Mouse (Mus musculus) hindbrain, embryonic 13.5 days (tissue): ENCODE measurements around the gene Notch2. TPM values are rescaled to one million over a fixed set of nuclear protein-coding genes. Genes with fewer than 3 reads are reported as not detected.

Source experiments
- ATAC-seq: fragments of 200-750 bp; cut with Nextera tagmentation; 2 replicates; pipeline ENCODE4 v1.8.0; 2017; ENCODE audit warnings: moderate TSS enrichment; ENCODE audit not compliant: low FRiP score
- H3K27ac ChIP-seq: fragments of 300-500 bp; sonication (generic); 2 replicates; pipeline ENCODE4 v1.5.1; 2015; ENCODE audit warnings: inconsistent platforms, mild to moderate bottlenecking, moderate library complexity
- H3K27me3 ChIP-seq: fragments of 300-500 bp; sonication (generic); 2 replicates; pipeline ENCODE4 v1.6.1; 2015; ENCODE audit warnings: mild to moderate bottlenecking, inconsistent platforms
- H3K36me3 ChIP-seq: fragments of 300-500 bp; sonication (generic); 2 replicates; pipeline ENCODE4 v1.6.1; 2015; ENCODE audit warnings: mild to moderate bottlenecking, inconsistent platforms
- H3K4me1 ChIP-seq: fragments of 300-500 bp; sonication (generic); replicated peaks from 2 replicates; pipeline ENCODE4 v1.6.1; 2015; ENCODE audit warnings: inconsistent platforms
- H3K4me2 ChIP-seq: fragments of 300-500 bp; sonication (generic); 2 replicates; pipeline ENCODE4 v1.6.1; 2015; ENCODE audit warnings: inconsistent platforms, mild to moderate bottlenecking, moderate library complexity
- H3K4me3 ChIP-seq: fragments of 300-500 bp; sonication (generic); 2 replicates; pipeline ENCODE4 v1.5.1; 2015; ENCODE audit warnings: mild to moderate bottlenecking, inconsistent platforms
- H3K9ac ChIP-seq: fragments of 300-500 bp; sonication (generic); 2 replicates; pipeline ENCODE4 v1.6.1; 2015; ENCODE audit warnings: mild to moderate bottlenecking, inconsistent platforms
- H3K9me3 ChIP-seq: fragments of 300-500 bp; sonication (generic); 2 replicates; pipeline ENCODE4 v1.6.1; 2016; ENCODE audit warnings: inconsistent platforms
- WGBS: fragments of 180-500 bp; shearing (Covaris S2); methylation state at CpG from one replicate; pipeline ENCODE4 v1.1.7; 2015; 5-methylcytosine and 5-hydroxymethylcytosine counted together
- polyA plus RNA-seq: library from polyadenylated mRNA; unstranded; fragments of >200 nt; fragmentation: Nextera tagmentation; extraction: Ambion mirVana; gene quantifications from 2 replicates; pipeline ENCODE4 v1.2.1, GENCODE M21; 2015

Notch2 gene
- polyA plus RNA-seq, 1 experiment from 2014 or later, result 12.0 TPM

DNA sequence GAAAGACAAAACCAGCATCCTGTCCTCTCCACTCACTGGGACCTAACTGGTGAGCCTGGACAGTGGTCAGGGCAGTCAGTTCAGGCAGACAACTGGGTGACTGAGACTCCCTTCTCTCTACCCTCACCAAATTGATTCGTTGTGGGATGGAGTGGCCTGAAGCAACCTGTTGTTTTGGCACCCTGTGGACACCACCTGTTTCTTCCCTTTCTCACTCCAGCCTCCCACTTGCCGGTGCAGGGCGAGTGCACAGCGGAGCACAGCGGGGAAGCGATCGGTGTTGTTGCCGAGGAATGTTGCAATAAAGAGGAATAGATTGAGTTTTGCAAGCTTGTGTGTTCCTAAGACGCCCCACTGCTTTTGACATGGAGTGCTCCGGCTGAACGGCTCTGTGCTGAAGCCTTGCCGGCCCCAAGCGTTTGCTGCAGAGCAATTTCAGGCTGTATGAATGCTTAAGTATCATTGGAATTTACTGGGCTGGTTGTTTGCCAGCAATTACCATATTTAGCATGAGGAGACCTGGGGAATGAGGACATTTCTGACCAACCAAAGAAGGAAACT lies 11.0 kb downstream of the Notch2 start:
- Histone ChIP-seq H3K27me3 (0 out of 2 replicates have a peak, but pooled peaks cover 10% of the 10 kb centered on the region), H3K4me2 (peak overlapping the region; percentile 40), H3K4me3 (no peak overlapping the region), H3K9me3 (no peaks in the 10 kb centered on the region), H3K4me1 (peaks cover 50% of the 10 kb centered on the region), H3K9ac (peak overlapping the region; percentile 49; the same call in 1 of the 2 replicates), H3K36me3 (no peaks in the 10 kb centered on the region), H3K27ac (peak overlapping the region; percentile 75)
- WGBS, result 1% methylated on average over 13 of the region's 13 CpGs
- ATAC-seq, result peak; percentile 60

GRCm38 (mm10) chr3:98025521-98025920 lies 12.2 kb downstream of the Notch2 start:
- WGBS, result 32% methylated on average over 14 of the region's 14 CpGs
- no peak overlapping the region for H3K4me3 ChIP-seq
- no peaks in the 10 kb centered on the region for H3K36me3 ChIP-seq
- 0 out of 2 replicates have a peak, but pooled peaks cover 4% of the 10 kb centered on the region for H3K27me3 ChIP-seq
- H3K9ac ChIP-seq, result no peak overlapping the region
- 0 out of 2 replicates have a peak overlapping the region, but pooled peaks have one; percentile 4 for H3K4me2 ChIP-seq
- no peaks in the 10 kb centered on the region for H3K9me3 ChIP-seq
- peak overlapping the region; percentile 75 for H3K27ac ChIP-seq
- H3K4me1 ChIP-seq, result peaks cover 46% of the 10 kb centered on the region
- ATAC-seq, result peak; percentile 21; the same call in 1 of the 2 replicates

DNA sequence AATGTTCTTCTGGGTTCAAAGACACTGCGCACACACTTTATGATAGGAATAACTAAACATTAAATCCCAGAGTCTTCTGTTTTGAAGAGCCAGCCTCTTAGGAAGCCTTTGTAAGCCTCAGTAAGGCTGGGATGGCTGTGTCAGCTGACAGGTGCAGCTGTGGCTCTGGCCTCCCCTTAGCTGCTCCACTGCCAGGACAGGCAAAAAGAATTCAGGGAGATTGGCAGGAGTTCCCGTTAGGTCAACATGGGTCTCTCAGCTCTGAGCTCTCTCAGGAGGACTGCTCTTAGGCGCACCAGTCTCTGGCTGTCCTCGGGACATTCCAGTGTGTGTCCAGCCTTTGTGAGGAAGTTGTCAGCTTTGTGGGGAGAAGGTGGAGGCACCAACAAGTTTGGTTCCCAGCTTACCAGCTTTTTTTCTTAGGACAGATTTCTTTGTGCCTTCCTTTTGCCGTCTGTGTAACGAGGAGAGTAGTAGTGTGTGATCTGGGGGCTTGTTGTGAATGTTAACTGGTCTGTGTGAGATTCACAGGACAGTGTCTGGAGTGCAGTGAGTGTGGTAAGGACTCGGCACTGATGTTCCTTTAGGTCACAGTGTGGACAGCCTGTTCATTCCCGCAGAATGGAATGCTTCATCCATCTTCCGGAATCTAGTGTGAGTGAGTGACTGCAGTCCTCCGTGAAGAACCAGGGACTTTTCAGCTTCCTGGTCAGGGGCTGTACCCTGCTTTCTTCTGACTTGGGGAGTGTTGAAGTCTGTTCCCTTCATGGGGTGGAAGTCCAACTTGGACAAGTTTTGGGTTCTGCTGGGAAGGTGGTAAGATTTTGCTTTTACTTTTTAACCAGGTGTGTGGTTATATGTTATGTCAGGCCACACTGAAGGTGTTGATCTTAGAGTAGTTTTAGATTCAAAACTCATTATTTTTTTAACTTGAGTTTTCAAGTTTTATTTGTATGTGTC lies 12.9 kb downstream of the Notch2 start:
- Histone ChIP-seq H3K9me3 (no peaks in the 10 kb centered on the region), H3K27ac (peak overlapping the region; percentile 75), H3K9ac (0 out of 2 replicates have a peak overlapping the region, but pooled peaks have one; percentile 3), H3K4me3 (no peak overlapping the region), H3K27me3 (0 out of 2 replicates have a peak, but pooled peaks cover 4% of the 10 kb centered on the region), H3K4me2 (0 out of 2 replicates have a peak overlapping the region, but pooled peaks have one; percentile 4), H3K36me3 (no peaks in the 10 kb centered on the region), H3K4me1 (peaks cover 52% of the 10 kb centered on the region)
- peak; percentile 30; the same call in 1 of the 2 replicates for ATAC-seq
- 25% methylated on average over 10 of the region's 10 CpGs for WGBS

DNA sequence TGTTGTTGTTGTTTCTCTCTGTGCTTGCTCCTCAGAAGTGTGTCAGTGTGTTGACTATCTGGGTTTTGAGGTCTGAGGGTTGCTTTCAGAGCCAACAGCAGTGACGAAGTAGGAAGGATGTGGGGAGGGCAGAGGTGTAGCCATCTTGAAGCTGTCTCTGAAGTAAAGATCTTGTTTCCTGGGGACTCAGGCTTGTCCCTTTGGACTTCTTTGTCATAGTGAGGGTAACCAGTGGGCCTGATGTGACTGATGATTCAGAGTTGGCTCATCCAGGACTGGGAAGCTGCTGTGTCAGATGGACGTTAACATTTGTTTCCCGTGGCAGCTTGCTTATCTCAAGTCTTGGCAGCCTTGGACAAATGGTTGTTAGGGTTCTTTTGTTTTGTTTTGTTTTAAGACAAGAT lies 14.0 kb downstream of the Notch2 start:
- H3K9ac ChIP-seq, result no peak overlapping the region
- no peaks in the 10 kb centered on the region for H3K36me3 ChIP-seq
- ATAC-seq, result no peak
- 39% methylated on average over 3 of the region's 3 CpGs for WGBS
- no peak overlapping the region for H3K27ac ChIP-seq
- H3K9me3 ChIP-seq, result no peaks in the 10 kb centered on the region
- 0 out of 2 replicates have a peak, but pooled peaks cover 4% of the 10 kb centered on the region for H3K27me3 ChIP-seq
- no peak overlapping the region for H3K4me2 ChIP-seq
- H3K4me3 ChIP-seq, result no peak overlapping the region
- peaks cover 60% of the 10 kb centered on the region for H3K4me1 ChIP-seq

DNA sequence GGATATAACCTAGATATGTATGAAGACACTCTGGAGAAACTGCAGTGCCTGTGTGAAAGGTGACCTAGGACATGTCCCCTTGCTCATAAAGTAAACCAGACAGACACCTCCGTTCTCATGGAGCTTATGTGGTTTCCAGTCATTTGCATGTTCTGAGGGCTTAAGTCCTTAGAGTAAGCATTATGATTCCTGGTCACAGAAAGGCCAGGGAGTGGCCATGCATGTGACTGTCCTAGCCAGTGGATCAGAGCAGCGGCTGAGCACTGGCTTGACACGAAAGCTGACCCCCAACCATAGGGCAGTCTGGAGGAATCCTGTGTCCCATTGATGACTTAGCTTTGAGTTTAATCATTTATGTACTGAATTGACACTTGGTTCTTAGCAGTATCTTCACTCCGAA lies 14.7 kb downstream of the Notch2 start:
- Histone ChIP-seq H3K27me3 (0 out of 2 replicates have a peak, but pooled peaks cover 4% of the 10 kb centered on the region), H3K4me3 (no peak overlapping the region), H3K27ac (no peak overlapping the region), H3K36me3 (no peaks in the 10 kb centered on the region), H3K4me1 (peaks cover 65% of the 10 kb centered on the region), H3K9me3 (no peaks in the 10 kb centered on the region), H3K4me2 (no peak overlapping the region), H3K9ac (no peak overlapping the region)
- 61% methylated on average over 4 of the region's 4 CpGs for WGBS
- no peak for ATAC-seq

DNA sequence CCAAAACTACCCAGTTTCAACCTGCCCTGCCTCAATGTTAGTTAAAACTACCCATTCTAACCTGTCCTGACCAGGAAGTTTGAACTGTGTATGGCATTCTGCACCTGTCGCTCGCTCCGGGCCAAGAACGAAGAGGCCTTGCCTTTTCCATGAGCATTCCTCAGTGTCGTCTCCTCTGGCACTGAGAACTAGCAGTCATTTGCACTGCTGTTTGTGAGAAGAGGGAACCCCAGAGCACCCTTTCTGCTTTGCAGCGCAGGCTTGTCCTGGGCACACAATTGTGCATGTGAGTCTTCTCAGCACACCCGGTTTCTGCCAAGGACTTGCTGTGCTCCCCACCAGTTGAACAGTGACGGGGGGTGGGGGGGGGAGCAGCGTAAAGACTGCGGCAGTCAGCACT lies 15.6 kb downstream of the Notch2 start:
- no peak for ATAC-seq
- Histone ChIP-seq H3K4me1 (peaks cover 73% of the 10 kb centered on the region), H3K4me3 (no peak overlapping the region), H3K9me3 (no peaks in the 10 kb centered on the region), H3K36me3 (no peaks in the 10 kb centered on the region), H3K27ac (no peak overlapping the region), H3K9ac (no peak overlapping the region), H3K27me3 (0 out of 2 replicates have a peak, but pooled peaks cover 4% of the 10 kb centered on the region), H3K4me2 (no peak overlapping the region)
- 70% methylated on average over 10 of the region's 10 CpGs for WGBS

DNA sequence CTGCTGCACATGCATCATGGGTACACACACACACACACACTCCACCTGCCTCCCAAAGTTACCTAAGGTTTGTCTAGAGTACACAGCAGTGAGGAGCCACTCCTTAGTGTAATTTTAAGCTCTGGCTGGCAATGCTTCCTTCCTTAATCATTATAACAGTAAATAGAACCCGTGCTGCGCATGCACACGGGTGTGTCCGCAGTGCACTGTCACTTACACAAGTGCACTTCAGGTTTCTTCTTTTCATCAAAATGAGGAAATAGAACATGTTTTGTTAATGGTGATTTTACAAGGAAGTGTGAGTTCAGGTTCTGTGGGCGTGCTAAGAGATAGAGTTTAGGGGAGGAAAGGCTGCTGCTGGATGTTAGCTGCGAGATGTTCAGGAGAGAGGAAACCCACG lies 17.8 kb downstream of the Notch2 start:
- peaks cover 70% of the 10 kb centered on the region for H3K4me1 ChIP-seq
- H3K36me3 ChIP-seq, result no peaks in the 10 kb centered on the region
- 0 out of 2 replicates have a peak, but pooled peaks cover 4% of the 10 kb centered on the region for H3K27me3 ChIP-seq
- H3K9me3 ChIP-seq, result no peaks in the 10 kb centered on the region
- H3K9ac ChIP-seq, result no peak overlapping the region
- H3K4me3 ChIP-seq, result no peak overlapping the region
- no peak overlapping the region for H3K27ac ChIP-seq
- WGBS, result 86% methylated on average over 7 of the region's 7 CpGs
- H3K4me2 ChIP-seq, result no peak overlapping the region
- no peak for ATAC-seq

DNA sequence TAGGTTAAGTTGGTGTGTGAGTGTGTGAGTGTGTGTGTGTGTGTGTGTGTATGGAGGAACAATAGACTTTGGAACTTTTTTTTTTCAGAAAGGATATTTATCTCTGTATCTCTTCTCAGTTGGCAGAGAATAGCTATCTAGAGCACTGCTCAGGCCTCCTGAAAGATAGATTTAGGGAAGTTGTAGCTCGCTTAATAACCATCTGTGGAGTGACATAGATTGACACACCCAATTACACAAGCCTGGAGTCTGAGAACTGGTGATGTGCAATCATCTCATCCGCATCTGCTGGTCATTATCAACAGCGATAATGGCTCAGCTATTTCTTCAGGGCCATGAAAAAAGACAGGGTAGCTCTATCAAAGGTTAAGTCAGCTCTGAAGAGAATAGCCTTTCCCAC lies 18.9 kb downstream of the Notch2 start:
- H3K9ac ChIP-seq, result no peak overlapping the region
- 60% methylated on average over 3 of the region's 3 CpGs for WGBS
- no peaks in the 10 kb centered on the region for H3K27me3 ChIP-seq
- no peak overlapping the region for H3K27ac ChIP-seq
- H3K4me1 ChIP-seq, result peaks cover 70% of the 10 kb centered on the region
- H3K4me3 ChIP-seq, result no peak overlapping the region
- no peaks in the 10 kb centered on the region for H3K36me3 ChIP-seq
- no peaks in the 10 kb centered on the region for H3K9me3 ChIP-seq
- no peak overlapping the region for H3K4me2 ChIP-seq
- no peak for ATAC-seq

DNA sequence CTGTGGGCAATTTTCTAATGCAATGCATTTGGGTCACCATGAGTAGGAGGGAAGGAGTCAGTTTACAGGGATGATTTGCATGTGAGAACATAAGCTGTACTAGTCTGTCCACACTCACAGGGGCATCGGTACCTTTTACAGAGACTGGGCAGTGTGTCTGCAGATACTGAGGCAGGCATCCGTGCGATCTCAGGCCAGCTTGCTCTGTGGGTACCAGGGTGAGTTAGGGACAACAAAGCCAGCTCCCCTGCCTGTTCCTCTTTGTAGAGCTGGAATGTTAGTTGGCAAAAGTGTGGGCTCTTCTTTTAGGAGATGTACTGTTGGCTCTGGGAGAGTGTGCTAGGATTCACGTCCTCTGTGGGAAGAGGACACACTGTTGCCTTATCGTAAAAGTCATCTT lies 19.6 kb downstream of the Notch2 start:
- Histone ChIP-seq H3K4me3 (no peak overlapping the region), H3K36me3 (no peaks in the 10 kb centered on the region), H3K4me1 (peaks cover 71% of the 10 kb centered on the region), H3K4me2 (no peak overlapping the region), H3K27me3 (no peaks in the 10 kb centered on the region), H3K27ac (no peak overlapping the region), H3K9ac (no peak overlapping the region), H3K9me3 (no peaks in the 10 kb centered on the region)
- 42% methylated on average over 5 of the region's 5 CpGs for WGBS
- ATAC-seq, result no peak

GRCm38 (mm10) chr3:98034622-98035593 lies 21.6 kb downstream of the Notch2 start:
- H3K27ac ChIP-seq, result peak overlapping the region; percentile 74
- peak; percentile 52 for ATAC-seq
- no peaks in the 10 kb centered on the region for H3K27me3 ChIP-seq
- no peaks in the 10 kb centered on the region for H3K9me3 ChIP-seq
- peak overlapping the region; percentile 14; the same call in 1 of the 2 replicates for H3K4me2 ChIP-seq
- no peak overlapping the region for H3K4me3 ChIP-seq
- H3K4me1 ChIP-seq, result peaks cover 74% of the 10 kb centered on the region
- H3K36me3 ChIP-seq, result no peaks in the 10 kb centered on the region
- H3K9ac ChIP-seq, result 0 out of 2 replicates have a peak overlapping the region, but pooled peaks have one; percentile 30
- WGBS, result 34% methylated on average over 15 of the region's 15 CpGs

GRCm38 (mm10) chr3:98036161-98036560 lies 22.8 kb downstream of the Notch2 start:
- peaks cover 67% of the 10 kb centered on the region for H3K4me1 ChIP-seq
- H3K9ac ChIP-seq, result no peak overlapping the region
- peak overlapping the region; percentile 74 for H3K27ac ChIP-seq
- no peak overlapping the region for H3K4me3 ChIP-seq
- H3K27me3 ChIP-seq, result no peaks in the 10 kb centered on the region
- H3K4me2 ChIP-seq, result no peak overlapping the region
- 68% methylated on average over 6 of the region's 6 CpGs for WGBS
- no peaks in the 10 kb centered on the region for H3K36me3 ChIP-seq
- no peaks in the 10 kb centered on the region for H3K9me3 ChIP-seq
- ATAC-seq, result no peak
